Mouse (Mus musculus) heart, embryonic 16.5 days (tissue): ENCODE measurements around the gene Olfr1223. TPM values are rescaled to one million over a fixed set of nuclear protein-coding genes. Genes with fewer than 3 reads are reported as not detected.

Source experiments
- ATAC-seq: fragments of 200-750 bp; cut with Nextera tagmentation; replicated peaks from 2 replicates; pipeline ENCODE4 v1.8.0; 2017; ENCODE audit warnings: moderate number of reproducible peaks; ENCODE audit not compliant: insufficient read depth, low FRiP score; ENCODE audit errors: extremely low read depth
- H3K27ac ChIP-seq: fragments of 300-500 bp; sonication (generic); 2 replicates; pipeline ENCODE4 v1.5.1; 2014; ENCODE audit warnings: mild to moderate bottlenecking, low read length, control low read depth, moderate library complexity
- H3K27me3 ChIP-seq: fragments of 300-500 bp; sonication (generic); 2 replicates; pipeline ENCODE4 v1.6.1; 2014; ENCODE audit warnings: low read length, mixed read lengths; ENCODE audit not compliant: control insufficient read depth, insufficient read depth
- H3K36me3 ChIP-seq: fragments of 300-500 bp; sonication (generic); 2 replicates; pipeline ENCODE4 v1.6.1; 2014; ENCODE audit not compliant: control insufficient read depth, insufficient read depth
- H3K4me1 ChIP-seq: fragments of 300-500 bp; sonication (generic); 2 replicates; pipeline ENCODE4 v1.6.1; 2014; ENCODE audit warnings: low read length, mixed read lengths; ENCODE audit not compliant: control insufficient read depth, insufficient read depth
- H3K4me2 ChIP-seq: fragments of 300-500 bp; sonication (generic); 2 replicates; pipeline ENCODE4 v1.6.1; 2014; ENCODE audit warnings: low read depth, mild to moderate bottlenecking, control low read depth, low read length
- H3K4me3 ChIP-seq: fragments of 300-500 bp; sonication (generic); 2 replicates; pipeline ENCODE4 v1.5.1; 2014; ENCODE audit warnings: mild to moderate bottlenecking, control low read depth, low read length
- H3K9ac ChIP-seq: fragments of 300-500 bp; sonication (generic); 2 replicates; pipeline ENCODE4 v1.6.1; 2014; ENCODE audit warnings: low read length, control low read depth
- H3K9me3 ChIP-seq: fragments of 300-500 bp; sonication (generic); replicated peaks from 2 replicates; pipeline ENCODE4 v1.6.1; 2016; ENCODE audit warnings: low read length; ENCODE audit not compliant: control insufficient read depth
- WGBS: fragments of 180-500 bp; shearing (Covaris S2); extraction: QIAGEN DNeasy Blood & Tissue Kit; methylation state at CpG from one replicate; pipeline ENCODE4 v1.1.7; 2014; 5-methylcytosine and 5-hydroxymethylcytosine counted together
- polyA plus RNA-seq: library from polyadenylated mRNA; unstranded; fragments of >200 nt; fragmentation: Nextera tagmentation; extraction: Ambion mirVana; gene quantifications from 2 replicates; pipeline ENCODE4 v1.2.1, GENCODE M21; 2015

Gene Olfr1223
- polyA plus RNA-seq, 1 experiment from 2014 or later, result not detected

GRCm38 (mm10) chr2:89105651-89106050 is 45.7 kb downstream of the Olfr1223 start:
- no peak overlapping the region for H3K4me3 ChIP-seq
- no peak overlapping the region for H3K4me2 ChIP-seq
- no peak for ATAC-seq
- H3K9ac ChIP-seq, result no peak overlapping the region
- H3K4me1 ChIP-seq, result no peaks in the 10 kb centered on the region
- H3K27me3 ChIP-seq, result no peaks in the 10 kb centered on the region
- no peaks in the 10 kb centered on the region for H3K9me3 ChIP-seq
- no peaks in the 10 kb centered on the region for H3K36me3 ChIP-seq
- no peak overlapping the region for H3K27ac ChIP-seq

DNA sequence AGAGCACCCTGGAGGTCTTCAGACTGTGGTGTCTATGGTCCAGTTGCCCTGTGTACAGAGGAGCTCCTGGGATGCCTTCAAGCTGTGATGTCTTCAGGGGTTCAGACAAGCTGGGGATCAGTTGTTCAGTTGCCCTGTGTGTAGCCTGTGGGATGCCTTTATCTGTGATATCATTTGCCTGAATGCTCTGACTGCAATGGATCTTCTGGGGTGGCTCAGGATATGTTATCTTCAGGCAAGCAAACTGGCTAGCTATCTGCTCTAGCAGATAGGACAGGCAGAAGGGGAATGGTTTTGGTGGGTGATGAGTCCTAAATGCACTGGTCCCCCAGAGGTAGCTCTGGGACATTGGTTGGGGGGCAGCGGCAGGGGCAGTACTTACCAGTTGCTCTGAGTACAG is 57.5 kb downstream of the Olfr1223 start:
- ATAC-seq, result no peak
- H3K4me1 ChIP-seq, result no peaks in the 10 kb centered on the region
- no peak overlapping the region for H3K4me3 ChIP-seq
- no peak overlapping the region for H3K9ac ChIP-seq
- H3K4me2 ChIP-seq, result no peak overlapping the region
- no peaks in the 10 kb centered on the region for H3K27me3 ChIP-seq
- no peaks in the 10 kb centered on the region for H3K36me3 ChIP-seq
- no peaks in the 10 kb centered on the region for H3K9me3 ChIP-seq
- 91% methylated on average over 1 of the region's 1 CpGs for WGBS
- no peak overlapping the region for H3K27ac ChIP-seq

Other genes with a start within 250 kb of the Olfr1223 start
- gene Olfr1208, start 249.2 kb downstream of the Olfr1223 start, polyA plus RNA-seq, result not detected in 2 replicates
- gene Olfr1209, start 236.4 kb downstream of the Olfr1223 start, polyA plus RNA-seq, result not detected in 2 replicates
- not detected in 2 replicates for gene Olfr1211, start 213.4 kb downstream of the Olfr1223 start, polyA plus RNA-seq
- not detected in 2 replicates for gene Olfr1212, start 197.6 kb downstream of the Olfr1223 start, polyA plus RNA-seq
- gene Gm13762, start 171.3 kb downstream of the Olfr1223 start, polyA plus RNA-seq, result not detected in 2 replicates
- not detected in 2 replicates for gene Olfr1214, start 158.9 kb downstream of the Olfr1223 start, polyA plus RNA-seq
- gene Olfr1215, start 144.6 kb downstream of the Olfr1223 start, polyA plus RNA-seq, result not detected in 2 replicates
- gene Olfr1216, start 133.2 kb downstream of the Olfr1223 start, polyA plus RNA-seq, result not detected in 2 replicates
- not detected in 2 replicates for gene Olfr1217, start 119.5 kb downstream of the Olfr1223 start, polyA plus RNA-seq
- gene Olfr1218, start 90.4 kb downstream of the Olfr1223 start, polyA plus RNA-seq, result not detected in 2 replicates
- gene Olfr1219, start 68.0 kb downstream of the Olfr1223 start, polyA plus RNA-seq, result not detected in 2 replicates
- not detected in 2 replicates for gene Olfr1220, start 44.7 kb downstream of the Olfr1223 start, polyA plus RNA-seq
- not detected in 2 replicates for gene Olfr1221, start 34.3 kb downstream of the Olfr1223 start, polyA plus RNA-seq
- not detected in 2 replicates for gene Olfr1222, start 18.5 kb downstream of the Olfr1223 start, polyA plus RNA-seq
- gene Olfr1224-ps1, start 12.5 kb upstream of the Olfr1223 start, polyA plus RNA-seq, result not detected in 2 replicates
- gene Olfr1225, start 23.1 kb upstream of the Olfr1223 start, polyA plus RNA-seq, result not detected in 2 replicates
- not detected in 2 replicates for gene Olfr1226, start 48.5 kb upstream of the Olfr1223 start, polyA plus RNA-seq
- gene Olfr1228, start 102.5 kb upstream of the Olfr1223 start, polyA plus RNA-seq, result not detected in 2 replicates
- not detected in 2 replicates for gene Olfr1229, start 136.5 kb upstream of the Olfr1223 start, polyA plus RNA-seq
- not detected in 2 replicates for gene Olfr1230, start 145.7 kb upstream of the Olfr1223 start, polyA plus RNA-seq
- not detected in 2 replicates for gene Olfr1231, start 155.5 kb upstream of the Olfr1223 start, polyA plus RNA-seq
- gene Olfr1232, start 178.1 kb upstream of the Olfr1223 start, polyA plus RNA-seq, result not detected in 2 replicates
- gene Olfr1233, start 190.8 kb upstream of the Olfr1223 start, polyA plus RNA-seq, result not detected in 2 replicates
- not detected in 2 replicates for gene Olfr1234, start 213.3 kb upstream of the Olfr1223 start, polyA plus RNA-seq